Mouse (Mus musculus): Measurements from ENCODE around the gene Zbtb9. TPM values are rescaled to one million over a fixed set of nuclear protein-coding genes. Genes with fewer than 3 reads are reported as not detected.

Zbtb9 gene
- total RNA-seq, 1 experiment: 8.2 TPM

DNA sequence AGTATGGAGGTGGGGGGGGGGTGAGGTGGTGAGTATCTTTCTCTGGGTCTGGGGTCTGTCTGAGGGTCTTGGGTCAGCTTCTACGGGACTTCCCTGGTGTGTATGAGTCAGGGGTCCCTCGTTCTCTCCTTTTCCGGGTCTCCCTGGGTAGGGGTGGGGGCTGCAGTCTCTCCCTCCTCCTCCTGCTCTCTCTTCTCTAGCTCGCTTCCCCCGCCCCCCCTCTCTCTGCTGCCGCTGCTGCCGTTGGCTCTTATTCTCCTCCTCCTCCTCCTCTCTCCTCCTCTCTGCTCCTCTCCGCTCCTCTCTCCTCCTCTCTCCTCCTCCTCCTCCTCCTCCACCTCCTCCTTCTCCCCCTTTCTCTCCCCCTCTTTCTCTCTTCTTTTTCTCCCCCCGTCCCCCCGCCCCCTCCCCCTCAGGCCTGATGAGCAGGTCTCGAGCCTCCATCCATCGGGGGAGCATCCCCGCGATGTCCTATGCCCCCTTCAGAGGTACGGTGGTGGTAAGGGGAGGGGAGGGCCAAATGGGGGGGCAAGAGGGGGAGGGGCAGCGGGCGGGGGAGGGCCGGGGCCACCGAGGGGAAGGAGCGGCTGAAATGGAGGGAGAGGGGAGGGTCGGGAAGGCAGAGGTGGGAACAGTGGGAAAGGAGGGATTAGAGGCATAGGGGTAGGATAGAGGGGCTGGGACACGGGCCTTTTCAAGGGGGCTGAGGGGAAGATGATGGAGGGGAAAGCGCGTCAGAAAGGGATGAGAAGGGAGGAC, 31.8 kb upstream of the Zbtb9 start, which contains the start of gene Syngap1:
Gene Syngap1, plus strand, starts transcription at position 223 of the 759 bp plus-strand sequence.
- Histone ChIP-seq H3K4me3 (ENCODE audit: insufficient read depth in 1 of 2, low read depth in 1 of 2, low read length in 2 of 2, poor library complexity in 1 of 2, severe bottlenecking in 1 of 2) (peak within 1 kb of the TSS; percentile 75 to 76), H3K36me3 (ENCODE audit: control insufficient read depth, insufficient read depth, low read length, poor library complexity, severe bottlenecking) (peaks cover 14% of the 10 kb centered on the region; the same call in 1 of the 2 replicates), H3K27ac (ENCODE audit: insufficient read depth, low read depth, low read length, poor library complexity, severe bottlenecking) (peak within 1 kb of the TSS; percentile 72), H3K9me3 (ENCODE audit: control insufficient read depth, insufficient read depth, low read depth, low read length) (no peaks in the 10 kb centered on the region), H3K4me1 (ENCODE audit: control insufficient read depth in 2 of 2, insufficient read depth in 2 of 2, low read length in 2 of 2, poor library complexity in 1 of 2) (peaks cover 2 to 17% of the 10 kb centered on the region in 2 experiments; a peak in 3 of 4 replicates), H3K9ac (ENCODE audit: insufficient read depth, low read depth, low read length, poor library complexity, severe bottlenecking) (peak within 1 kb of the TSS; percentile 75)
- TF ChIP-seq ZNF384 (IDR thresholded peaks at IDR 0.05; ENCODE audit: low read depth, low read length): no peak
- no peak for TF ChIP-seq ZC3H11A (IDR thresholded peaks at IDR 0.05; ENCODE audit: borderline replicate concordance, low read depth, low read length)
- TF ChIP-seq MAFK (IDR thresholded peaks at IDR 0.05; ENCODE audit: insufficient read depth, low read depth, low read length): no peak
- TF ChIP-seq HCFC1 (IDR thresholded peaks at IDR 0.05; ENCODE audit: borderline replicate concordance, insufficient read depth, low read length): no peak
- no peak for TF ChIP-seq CHD2 (IDR thresholded peaks at IDR 0.05; ENCODE audit: low read depth, low read length)
- DNase-seq (ENCODE audit: low read depth, low spot score): no peak
- in situ Hi-C loops (cut with MboI; ENCODE audit: low sequenced_read_pairs in 2 of 2, unreplicated experiment in 2 of 2): no loop called here

- H3K27ac ChIP-seq (ENCODE audit: insufficient read depth, low read depth, low read length, poor library complexity, severe bottlenecking): no peak overlapping the region
- TF ChIP-seq ZC3H11A (IDR thresholded peaks at IDR 0.05; ENCODE audit: borderline replicate concordance, low read depth, low read length) (no peak), MAFK (IDR thresholded peaks at IDR 0.05; ENCODE audit: insufficient read depth, low read depth, low read length) (no peak), HCFC1 (IDR thresholded peaks at IDR 0.05; ENCODE audit: borderline replicate concordance, insufficient read depth, low read length) (no peak), ZNF384 (IDR thresholded peaks at IDR 0.05; ENCODE audit: low read depth, low read length) (no peak), CHD2 (IDR thresholded peaks at IDR 0.05; ENCODE audit: low read depth, low read length) (no peak)
- no peak for DNase-seq (ENCODE audit: low read depth, low spot score)
- H3K9me3 ChIP-seq (ENCODE audit: control insufficient read depth, insufficient read depth, low read depth, low read length): no peaks in the 10 kb centered on the region
- peak overlapping the region; percentile 43 to 56; a peak in 3 of 4 replicates for H3K4me3 ChIP-seq (ENCODE audit: insufficient read depth in 1 of 2, low read depth in 1 of 2, low read length in 2 of 2, poor library complexity in 1 of 2, severe bottlenecking in 1 of 2)
- in situ Hi-C loops (cut with MboI; ENCODE audit: low sequenced_read_pairs in 2 of 2, unreplicated experiment in 2 of 2): no loop called here
- H3K36me3 ChIP-seq (ENCODE audit: control insufficient read depth, insufficient read depth, low read length, poor library complexity, severe bottlenecking): peaks cover 7% of the 10 kb centered on the region; the same call in 1 of the 2 replicates
- peak overlapping the region; percentile 31; the same call in 1 of the 2 replicates for H3K9ac ChIP-seq (ENCODE audit: insufficient read depth, low read depth, low read length, poor library complexity, severe bottlenecking)
- H3K4me1 ChIP-seq (ENCODE audit: control insufficient read depth in 2 of 2, insufficient read depth in 2 of 2, low read length in 2 of 2, poor library complexity in 1 of 2): peaks cover 2 to 17% of the 10 kb centered on the region in 2 experiments; a peak in 3 of 4 replicates
Measured at GRCm38 (mm10) chr17:26941841-26942570, 31.0 kb upstream of the Zbtb9 start.

GRCm38 (mm10) chr17:26945824-26946495, 27.0 kb upstream of the Zbtb9 start:
- Histone ChIP-seq H3K27ac (ENCODE audit: insufficient read depth, low read depth, low read length, poor library complexity, severe bottlenecking) (no peak overlapping the region), H3K9ac (ENCODE audit: insufficient read depth, low read depth, low read length, poor library complexity, severe bottlenecking) (peak overlapping the region; percentile 74), H3K9me3 (ENCODE audit: control insufficient read depth, insufficient read depth, low read depth, low read length) (no peaks in the 10 kb centered on the region), H3K4me1 (ENCODE audit: control insufficient read depth in 2 of 2, insufficient read depth in 2 of 2, low read length in 2 of 2, poor library complexity in 1 of 2) (peaks cover 0 to 22% of the 10 kb centered on the region in 2 experiments; a peak in 2 of 4 replicates), H3K36me3 (ENCODE audit: control insufficient read depth, insufficient read depth, low read length, poor library complexity, severe bottlenecking) (no peaks in the 10 kb centered on the region), H3K4me3 (ENCODE audit: insufficient read depth in 1 of 2, low read depth in 1 of 2, low read length in 2 of 2, poor library complexity in 1 of 2, severe bottlenecking in 1 of 2) (peak overlapping the region; percentile 53 to 65)
- DNase-seq (ENCODE audit: low read depth, low spot score): no peak
- TF ChIP-seq CHD2 (IDR thresholded peaks at IDR 0.05; ENCODE audit: low read depth, low read length) (no peak), MAFK (IDR thresholded peaks at IDR 0.05; ENCODE audit: insufficient read depth, low read depth, low read length) (no peak), HCFC1 (IDR thresholded peaks at IDR 0.05; ENCODE audit: borderline replicate concordance, insufficient read depth, low read length) (no peak), ZNF384 (IDR thresholded peaks at IDR 0.05; ENCODE audit: low read depth, low read length) (no peak), ZC3H11A (IDR thresholded peaks at IDR 0.05; ENCODE audit: borderline replicate concordance, low read depth, low read length) (no peak)
- in situ Hi-C loops (cut with MboI; ENCODE audit: low sequenced_read_pairs in 2 of 2, unreplicated experiment in 2 of 2): no loop called here

- Histone ChIP-seq H3K4me1 (ENCODE audit: control insufficient read depth in 2 of 2, insufficient read depth in 2 of 2, low read length in 2 of 2, poor library complexity in 1 of 2) (peaks cover 0 to 25% of the 10 kb centered on the region in 2 experiments; a peak in 2 of 4 replicates), H3K27ac (ENCODE audit: insufficient read depth, low read depth, low read length, poor library complexity, severe bottlenecking) (no peak overlapping the region), H3K36me3 (ENCODE audit: control insufficient read depth, insufficient read depth, low read length, poor library complexity, severe bottlenecking) (no peaks in the 10 kb centered on the region), H3K9me3 (ENCODE audit: control insufficient read depth, insufficient read depth, low read depth, low read length) (no peaks in the 10 kb centered on the region), H3K4me3 (ENCODE audit: insufficient read depth in 1 of 2, low read depth in 1 of 2, low read length in 2 of 2, poor library complexity in 1 of 2, severe bottlenecking in 1 of 2) (peak overlapping the region; percentile 53 to 65), H3K9ac (ENCODE audit: insufficient read depth, low read depth, low read length, poor library complexity, severe bottlenecking) (peak overlapping the region; percentile 74)
- no peak for TF ChIP-seq MAFK (IDR thresholded peaks at IDR 0.05; ENCODE audit: insufficient read depth, low read depth, low read length)
- no peak for TF ChIP-seq ZC3H11A (IDR thresholded peaks at IDR 0.05; ENCODE audit: borderline replicate concordance, low read depth, low read length)
- in situ Hi-C loops (cut with MboI; ENCODE audit: low sequenced_read_pairs in 2 of 2, unreplicated experiment in 2 of 2): no loop called here
- DNase-seq (ENCODE audit: low read depth, low spot score): no peak
Measured at GRCm38 (mm10) chr17:26946567-26946966, 26.4 kb upstream of the Zbtb9 start.

Measured in ES-E14 (cell line).